Mouse (Mus musculus) lung, postnatal 4 days (tissue): ENCODE results near the gene Phldb1.
A peak's percentile ranks its signal among the peaks of the same experiment; 100 is the strongest.

Experiments used
- DNase-seq, 2 experiments: peaks; one replicate each; pipeline ENCODE4 v3.0.0; 2021

Phldb1 gene

DNA sequence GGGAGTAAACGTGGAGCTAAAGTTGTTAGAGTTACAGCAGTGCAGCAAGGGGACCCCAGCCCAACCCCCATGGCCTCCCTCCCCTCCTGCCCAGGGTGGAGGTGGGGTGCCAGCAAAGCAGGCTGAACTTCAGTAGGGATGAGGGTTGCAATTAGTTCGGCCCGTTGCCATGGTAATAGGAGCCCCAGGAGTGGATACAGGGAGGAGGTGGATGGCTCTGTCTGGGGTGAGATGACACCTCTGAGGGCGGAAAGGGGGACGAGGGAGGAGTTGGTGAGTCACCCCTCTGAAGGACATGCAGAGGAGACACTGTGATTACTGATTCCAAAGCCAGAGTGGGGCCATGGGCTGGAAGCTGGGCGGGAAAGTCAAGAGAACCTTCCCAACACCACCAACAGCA lies 26.1 kb downstream of the Phldb1 start:
- DNase-seq: no peak

DNA sequence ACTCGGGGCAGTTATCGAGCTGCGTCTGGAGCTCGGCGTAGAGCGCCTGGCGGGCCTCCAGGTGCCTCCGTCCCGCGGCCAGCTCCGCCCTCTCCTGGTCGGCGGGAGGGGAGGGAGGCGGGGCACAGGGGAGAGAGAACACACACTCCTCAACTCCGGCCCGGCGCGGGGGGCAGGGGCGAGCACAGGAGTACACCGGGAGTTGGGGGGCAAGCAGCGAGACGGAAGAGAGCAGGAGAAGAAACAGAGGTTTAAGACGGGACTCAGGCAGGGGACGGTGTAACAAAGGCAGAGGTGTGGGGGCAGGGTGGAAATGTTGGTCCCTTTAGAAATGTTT lies 26.6 kb downstream of the Phldb1 start:
- DNase-seq: peak; percentile 84 to 90

DNA sequence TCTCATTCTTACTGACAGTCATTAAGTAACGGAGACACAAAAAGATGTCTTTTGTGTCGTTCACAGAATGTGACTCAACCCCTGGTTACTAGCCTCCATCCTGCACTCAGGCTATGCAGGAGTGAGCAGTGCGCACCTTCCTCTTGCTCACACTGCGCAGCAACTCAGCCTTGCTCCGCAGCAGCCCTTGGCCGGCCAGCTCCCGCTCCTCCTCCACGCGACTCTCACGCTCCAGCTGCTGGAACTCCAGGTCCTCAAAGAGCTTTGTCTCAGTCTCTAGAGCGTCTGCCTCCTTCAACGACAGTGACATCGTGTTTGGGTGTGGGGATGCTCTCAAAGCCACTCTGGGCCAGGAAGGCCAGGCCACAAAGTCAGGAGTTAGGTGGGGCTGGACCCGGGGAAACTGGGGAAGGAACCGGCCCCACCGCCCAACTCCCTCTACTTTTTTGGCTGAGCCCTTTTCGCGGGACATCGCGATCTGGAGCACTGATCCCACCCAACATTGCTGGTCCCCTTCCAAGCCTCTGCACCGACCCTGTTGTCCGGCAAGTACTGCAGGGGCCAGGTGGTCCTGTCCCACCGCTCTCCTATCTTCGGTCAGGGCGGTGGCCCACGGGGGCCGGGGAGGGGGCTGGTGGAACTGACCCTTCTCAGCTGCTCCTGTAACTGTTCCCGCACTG lies 27.1 kb downstream of the Phldb1 start:
- no peak for DNase-seq

GRCm38 (mm10) chr9:44699730-44700129 lies 35.3 kb downstream of the Phldb1 start:
- no peak for DNase-seq

DNA sequence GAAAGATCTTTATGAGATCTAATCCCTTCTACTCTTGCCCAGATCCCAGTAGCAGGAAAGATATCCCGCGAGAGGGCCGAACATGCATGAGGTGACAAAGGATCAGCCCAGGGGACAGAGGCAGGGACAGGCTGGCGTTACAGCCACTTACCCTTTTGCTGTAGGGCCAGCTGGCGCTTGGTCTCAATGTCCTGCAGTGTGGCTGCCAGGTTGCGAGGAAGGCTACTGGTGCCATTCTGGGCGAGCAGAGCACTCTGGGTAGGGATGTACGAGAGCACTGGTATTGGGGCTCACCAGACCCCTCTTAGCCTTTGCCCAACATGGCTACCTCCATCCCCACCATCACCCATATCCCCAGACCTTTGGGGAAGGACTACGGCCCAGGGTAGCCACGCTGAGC lies 35.8 kb downstream of the Phldb1 start:
- no peak for DNase-seq

GRCm38 (mm10) chr9:44697866-44698265 lies 37.1 kb downstream of the Phldb1 start:
- no peak for DNase-seq

GRCm38 (mm10) chr9:44693071-44693470 lies 41.9 kb downstream of the Phldb1 start:
- DNase-seq: no peak

DNA sequence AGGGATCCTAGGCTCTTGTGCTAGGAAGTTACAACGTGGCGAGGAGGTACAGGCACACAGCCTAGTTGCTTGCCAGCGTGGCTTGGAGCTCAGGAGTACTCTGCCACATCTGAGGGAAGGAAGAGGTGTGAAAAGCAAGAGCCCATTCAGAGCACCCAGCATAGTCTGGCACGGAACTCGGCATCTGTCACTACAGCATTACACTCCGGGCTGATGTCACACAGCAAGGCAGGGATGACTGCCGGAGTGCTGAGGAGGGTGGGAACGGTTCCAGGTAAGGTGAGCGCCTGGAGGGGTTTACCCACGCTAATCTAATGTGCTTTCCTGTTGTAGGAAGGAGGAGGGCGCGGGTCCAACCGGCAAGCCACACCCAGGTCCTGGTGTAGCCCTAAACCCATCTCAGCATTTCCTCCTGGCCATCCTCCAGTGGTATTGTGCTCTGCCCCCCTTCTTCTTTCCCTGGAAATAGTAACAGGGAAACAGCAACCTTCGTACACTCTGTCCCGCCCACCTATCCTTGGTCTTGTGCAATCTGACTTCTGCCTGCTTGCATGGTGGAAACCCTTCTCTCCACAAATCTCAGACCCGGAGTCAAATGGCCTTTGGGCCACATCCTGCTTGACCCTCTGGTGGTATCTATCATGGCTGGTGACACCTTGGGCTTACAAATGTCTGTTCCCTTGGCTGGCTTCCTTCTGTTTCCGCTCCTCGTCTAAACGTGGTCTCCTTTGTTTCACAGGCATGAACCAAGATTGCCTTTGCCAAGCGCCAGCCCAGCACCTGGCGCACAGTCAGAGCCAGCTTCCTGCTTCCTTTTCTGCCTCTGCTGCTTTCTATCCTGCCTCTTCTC lies 43.1 kb downstream of the Phldb1 start:
- DNase-seq: peak; percentile 74 to 87

DNA sequence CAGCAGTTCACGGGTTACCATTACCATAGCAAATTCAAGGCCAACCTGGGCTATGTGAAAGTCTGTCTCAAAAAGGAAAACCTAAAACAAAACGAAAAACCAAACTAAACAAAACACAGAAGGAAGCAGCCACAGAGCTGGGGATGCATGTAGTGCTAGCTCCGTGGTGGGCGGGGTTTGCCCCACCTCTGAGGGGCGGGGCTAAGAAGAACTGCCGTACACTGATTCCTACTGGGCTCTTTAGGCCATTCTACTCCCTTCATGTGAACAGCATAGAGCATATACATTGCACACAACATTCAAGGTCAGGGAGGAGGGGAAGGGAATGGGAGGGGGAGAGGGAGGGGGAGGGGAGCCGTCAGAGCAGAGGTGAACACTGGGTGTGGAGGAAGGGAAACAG lies 44.4 kb downstream of the Phldb1 start:
- DNase-seq: peak in 1 of 2 experiments; percentile 41

GRCm38 (mm10) chr9:44688013-44688412 lies 47.0 kb downstream of the Phldb1 start:
- no peak for DNase-seq

DNA sequence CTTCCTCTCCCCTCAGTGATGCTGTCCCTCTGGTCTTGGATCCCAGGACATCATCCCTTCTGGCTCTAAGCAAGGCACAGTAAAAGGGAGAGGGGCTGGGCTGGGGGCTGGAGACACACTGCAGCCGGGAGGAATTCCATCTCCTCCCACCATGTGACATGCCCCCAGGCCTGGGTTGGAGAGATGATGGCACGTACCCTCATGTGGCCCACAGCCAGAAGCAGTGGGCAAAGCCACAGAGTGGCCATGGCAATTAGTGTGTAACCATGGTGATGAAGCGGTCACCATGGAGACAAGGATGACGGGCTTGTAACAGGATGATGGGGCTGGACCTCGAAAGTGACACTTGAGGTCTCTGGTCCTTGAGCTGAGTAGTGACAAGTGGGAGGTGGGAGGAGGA lies 48.4 kb downstream of the Phldb1 start:
- DNase-seq: no peak

- DNase-seq: peak; percentile 76 to 84
These were observed 49.4 kb downstream of the Phldb1 start for GRCm38 (mm10) chr9:44685346-44686330.

DNA sequence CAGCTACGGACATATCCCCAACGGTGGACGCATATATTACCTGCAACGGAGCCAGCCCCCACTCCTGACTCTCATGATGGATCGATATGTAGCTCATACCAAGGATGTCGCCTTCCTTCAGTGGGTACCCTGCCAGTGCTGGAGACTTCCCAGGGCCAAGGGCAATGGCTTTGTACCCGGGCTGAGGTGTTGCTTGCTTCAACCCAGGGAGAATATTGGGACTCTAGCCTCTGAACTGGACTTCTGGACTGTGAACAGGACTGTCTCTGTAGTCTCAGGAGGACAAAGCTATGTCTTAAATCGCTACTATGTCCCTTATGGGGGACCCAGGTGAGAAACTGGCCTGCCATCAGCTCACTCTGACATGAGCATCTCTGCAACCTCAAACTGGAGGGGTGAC lies 52.0 kb downstream of the Phldb1 start:
- no peak for DNase-seq

DNA sequence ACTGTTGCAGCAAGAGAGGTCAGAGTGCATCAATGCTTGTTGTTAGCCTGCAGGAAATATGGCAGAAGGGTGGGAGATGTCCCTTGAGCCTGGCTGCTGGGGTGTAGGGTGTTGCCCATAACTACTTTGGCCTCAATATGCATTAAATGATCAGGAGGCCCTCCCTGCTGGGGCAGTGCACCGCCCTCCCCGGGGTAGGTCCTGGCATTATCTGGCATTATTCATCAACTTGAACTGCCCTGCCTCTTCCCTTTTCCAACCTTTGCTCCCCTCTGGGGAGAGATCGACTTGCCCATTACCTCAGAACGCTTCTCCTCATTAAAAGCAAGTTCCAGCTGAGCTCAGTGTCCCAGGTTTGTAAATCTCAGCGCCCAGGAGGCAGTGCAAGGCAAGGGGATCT lies 55.4 kb downstream of the Phldb1 start:
- no peak for DNase-seq

DNA sequence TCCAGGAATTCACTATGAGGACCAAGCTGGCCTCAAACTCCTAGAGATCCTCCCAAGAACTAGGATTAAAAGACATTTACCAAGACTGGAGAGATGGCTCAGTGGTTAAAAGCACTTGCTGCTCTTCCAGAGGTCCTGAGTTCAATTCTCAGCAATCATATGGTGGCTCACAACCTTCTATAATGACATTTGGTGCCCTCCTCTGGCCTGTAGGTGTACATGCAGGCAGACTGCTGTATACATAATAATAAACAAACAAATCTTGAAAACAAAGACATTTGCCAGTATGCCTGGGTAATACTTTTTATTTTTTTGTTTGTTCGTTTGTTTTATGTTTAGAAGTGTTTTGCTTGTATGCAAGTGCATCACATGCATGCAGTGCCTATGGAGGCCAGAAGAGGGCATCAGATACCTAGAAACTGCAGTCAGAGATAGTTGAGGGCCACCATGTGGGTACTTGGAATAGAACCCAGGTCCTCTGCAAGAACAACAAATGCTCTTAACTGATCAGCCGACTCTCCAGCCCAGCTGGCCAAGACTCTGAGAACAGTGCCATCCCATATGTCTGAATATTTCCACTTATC lies 56.6 kb downstream of the Phldb1 start:
- no peak for DNase-seq

DNA sequence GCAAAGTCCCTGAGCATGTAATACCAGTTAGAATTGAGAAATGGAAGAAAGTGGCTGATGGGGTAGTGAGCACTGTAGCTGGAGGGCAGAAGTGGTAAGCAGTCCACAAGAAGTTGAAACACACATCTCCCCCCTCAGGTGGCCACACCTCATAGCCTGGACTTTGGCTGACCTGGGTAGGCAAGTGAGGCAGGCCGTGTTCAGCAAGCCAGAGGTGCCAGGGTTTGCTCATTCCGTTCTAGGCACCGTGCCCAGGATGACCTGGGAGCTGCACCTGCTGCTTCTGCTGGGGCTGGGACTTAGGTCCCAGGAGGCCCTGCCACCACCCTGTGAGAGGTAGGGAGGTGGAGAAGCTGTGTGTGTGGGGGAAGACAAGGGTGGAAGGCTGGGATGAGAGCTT lies 62.0 kb downstream of the Phldb1 start, which contains the start of gene Treh:
Gene Treh, plus strand, starts transcription at position 229 of the 400 bp plus-strand sequence.
- no peak for DNase-seq

- DNase-seq: no peak
These were observed 62.6 kb downstream of the Phldb1 start for GRCm38 (mm10) chr9:44672291-44672865.

GRCm38 (mm10) chr9:44671416-44671815 lies 63.6 kb downstream of the Phldb1 start:
- DNase-seq: no peak

- no peak for DNase-seq
These were observed 71.3 kb downstream of the Phldb1 start for GRCm38 (mm10) chr9:44663706-44664105.

- peak; percentile 66 to 72 for DNase-seq
These were observed 79.6 kb downstream of the Phldb1 start for GRCm38 (mm10) chr9:44655098-44656066.

DNA sequence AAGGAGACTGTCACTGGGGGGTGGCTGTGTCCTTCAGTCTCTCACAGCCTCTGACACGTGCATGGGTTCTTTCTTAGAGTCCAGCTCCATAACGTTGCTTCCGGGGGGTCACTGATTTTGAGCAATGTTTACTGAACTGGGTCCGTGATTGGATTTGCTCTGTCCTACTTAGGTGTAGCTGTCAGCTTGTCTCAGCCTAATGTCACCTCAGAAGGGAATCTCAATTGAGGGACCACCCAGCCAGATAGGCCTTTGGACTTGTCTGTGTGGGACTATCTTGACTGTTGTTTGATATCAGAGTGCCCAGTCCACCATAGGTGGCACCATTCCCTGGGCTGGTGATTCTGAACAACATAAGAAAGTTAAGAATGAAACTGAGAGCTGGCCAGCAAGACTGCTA lies 81.1 kb downstream of the Phldb1 start:
- DNase-seq: no peak
